Mouse (Mus musculus) T-helper 2 cell (primary cell): ENCODE results near the gene Fbxw10.

Source experiments
- in situ Hi-C: fragments of 300-600 bp; cut with MboI, MseI; formaldehyde crosslinking; loops from one replicate; pipeline ENCODE4 v1.15.1; 2025; ENCODE audit warnings: high pct_unique_total_duplicates

Fbxw10 gene

GRCm38 (mm10) chr11:62901699-62902323 is 54.9 kb downstream of the Fbxw10 start:
- in situ Hi-C loops = no loop called here

- in situ Hi-C loops = no loop called here
These were observed 57.1 kb downstream of the Fbxw10 start for GRCm38 (mm10) chr11:62903871-62904495.

- in situ Hi-C loops = no loop called here
These were observed 62.9 kb downstream of the Fbxw10 start for GRCm38 (mm10) chr11:62909720-62910306.

GRCm38 (mm10) chr11:62911362-62911761 is 64.5 kb downstream of the Fbxw10 start:
- in situ Hi-C loops = no loop called here

GRCm38 (mm10) chr11:62913141-62913540 is 66.3 kb downstream of the Fbxw10 start:
- in situ Hi-C loops = no loop called here

- in situ Hi-C loops = no loop called here
These were observed 67.7 kb downstream of the Fbxw10 start for GRCm38 (mm10) chr11:62914532-62914931.

GRCm38 (mm10) chr11:62915486-62915885 is 68.6 kb downstream of the Fbxw10 start:
- in situ Hi-C loops = no loop called here

- in situ Hi-C loops = no loop called here
These were observed 69.9 kb downstream of the Fbxw10 start for GRCm38 (mm10) chr11:62916765-62917164.

GRCm38 (mm10) chr11:62919946-62920742 is 73.3 kb downstream of the Fbxw10 start:
- in situ Hi-C loops = loop anchor here (5.0 kb wide), 1 partner anchor 212 kb away; no protein-coding TSS in a partner anchor

GRCm38 (mm10) chr11:62920743-62921050 is 73.8 kb downstream of the Fbxw10 start:
- in situ Hi-C loops = loop anchor here (5.0 kb wide), 1 partner anchor 212 kb away; no protein-coding TSS in a partner anchor

- in situ Hi-C loops = loop anchor here (5.0 kb wide), 1 partner anchor 211 kb away; no protein-coding TSS in a partner anchor
These were observed 74.4 kb downstream of the Fbxw10 start for GRCm38 (mm10) chr11:62921052-62921977.

GRCm38 (mm10) chr11:62924091-62924761 is 77.4 kb downstream of the Fbxw10 start:
- in situ Hi-C loops = loop anchor here (5.0 kb wide), 1 partner anchor 208 kb away; no protein-coding TSS in a partner anchor
